ENCODE assay signal across 19 mouse cellular contexts in the genomic region with DNA sequence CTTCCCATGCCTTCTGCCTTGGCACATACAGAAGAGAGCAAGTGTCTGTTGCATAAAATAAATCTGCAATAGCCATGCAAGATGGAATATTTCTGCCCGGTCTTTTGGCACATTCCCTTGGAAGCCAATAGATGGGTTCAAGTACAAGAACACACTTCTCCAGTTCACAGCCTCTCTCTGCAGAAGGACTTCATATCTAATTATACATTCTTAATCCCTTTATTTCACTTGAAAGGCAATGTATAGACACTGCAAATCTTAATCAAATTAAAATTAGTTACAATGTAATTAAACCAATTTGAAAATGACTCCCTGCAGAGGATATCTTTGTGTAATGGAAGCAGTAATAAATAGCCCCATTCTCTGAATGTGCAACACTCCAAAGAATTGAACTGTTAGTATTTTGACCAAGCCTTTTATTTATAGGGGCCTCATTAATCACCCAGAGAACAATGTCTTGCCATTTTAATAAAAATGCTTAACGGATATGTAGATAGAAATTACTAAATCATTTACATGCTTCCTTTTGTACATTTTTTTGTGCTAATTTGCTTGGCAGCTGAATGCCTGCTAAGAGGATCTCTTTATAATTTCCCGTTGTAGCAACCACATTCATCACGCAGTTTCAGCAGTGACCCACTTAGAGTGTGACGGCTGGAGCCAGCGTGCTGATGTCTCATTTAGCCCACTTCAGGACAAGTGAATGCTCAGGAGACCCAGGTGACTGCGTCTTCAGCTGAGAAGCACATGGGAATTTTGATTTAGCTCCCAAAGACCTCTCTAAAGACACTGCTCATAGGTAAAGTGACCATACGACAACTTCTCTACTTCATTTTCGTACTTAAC.
A peak's percentile ranks its signal among the peaks of the same experiment; 100 is the strongest.
DNase-seq lines count a peak whose midpoint lies in the region; ATAC-seq and TF ChIP-seq lines count a peak whose summit lies in the region.
"Had no signal": no experiment of that assay in that cellular context is flagged by ENCODE, and none has a peak within 500 bp of the region (broad histone marks: within the 10 kb centered on the region; RNA-seq: fewer than 3 reads in every experiment).

No protein-coding gene starts in this region.

- no peak for ATAC-seq in hindbrain, postnatal 0 days
- ATAC-seq in forebrain, embryonic 16.5 days = peak; percentile 57
- no peak for ATAC-seq in inflammation-experienced regulatory T-cells, adult 6 months
- ATAC-seq: liver, embryonic 12.5 days; midbrain, embryonic 16.5 days; Patski had no signal

- no peaks in the 10 kb centered on the region for H3K36me3 ChIP-seq in hindbrain, postnatal 0 days (ENCODE audit: insufficient read depth, low read length)
- H3K36me3 ChIP-seq in hindbrain, embryonic 10.5 days = no peaks in the 10 kb centered on the region
- no peaks in the 10 kb centered on the region for H3K36me3 ChIP-seq in forebrain, embryonic 16.5 days (ENCODE audit: control insufficient read depth, insufficient read depth)
- H3K36me3 ChIP-seq: heart, embryonic 10.5 days; hindbrain, embryonic 15.5 days; liver, embryonic 12.5 days had no signal

- TF ChIP-seq POLR2A in brain, embryonic 14.5 days (IDR thresholded peaks at IDR 0.05; ENCODE audit: borderline replicate concordance, extremely low read depth, insufficient read depth, insufficient read length, poor library complexity, severe bottlenecking) = no peak

- no peak overlapping the region for H3K4me3 ChIP-seq in hindbrain, postnatal 0 days (ENCODE audit: low read length)
- H3K4me3 ChIP-seq in hindbrain, embryonic 10.5 days = no peak overlapping the region
- no peak overlapping the region for H3K4me3 ChIP-seq in forebrain, embryonic 16.5 days (replicated peaks; ENCODE audit: low read length)
- H3K4me3 ChIP-seq: heart, embryonic 10.5 days; hindbrain, embryonic 15.5 days; liver, embryonic 12.5 days had no signal

- 42% methylated on average over 9 of the region's 9 CpGs for WGBS in hindbrain, postnatal 0 days
- 86% methylated on average over 9 of the region's 9 CpGs for WGBS in hindbrain, embryonic 10.5 days
- 31% methylated on average over 9 of the region's 9 CpGs for WGBS in forebrain, embryonic 16.5 days

- H3K4me1 ChIP-seq in hindbrain, postnatal 0 days (ENCODE audit: insufficient read depth, low read length) = no peaks in the 10 kb centered on the region
- H3K4me1 ChIP-seq in hindbrain, embryonic 10.5 days (replicated peaks) = no peaks in the 10 kb centered on the region
- H3K4me1 ChIP-seq in forebrain, embryonic 16.5 days (replicated peaks; ENCODE audit: control insufficient read depth, insufficient read depth, low read length) = no peaks in the 10 kb centered on the region
- H3K4me1 ChIP-seq: heart, embryonic 10.5 days; liver, embryonic 12.5 days had no signal

- H3K9ac ChIP-seq in hindbrain, postnatal 0 days (replicated peaks; ENCODE audit: low read length) = no peak overlapping the region
- no peak overlapping the region for H3K9ac ChIP-seq in forebrain, embryonic 16.5 days (replicated peaks; ENCODE audit: low read depth, low read length)
- H3K9ac ChIP-seq: hindbrain, embryonic 15.5 days; liver, embryonic 12.5 days; lung, embryonic 14.5 days had no signal

- H3K9me3 ChIP-seq in hindbrain, postnatal 0 days (ENCODE audit: low read length) = no peaks in the 10 kb centered on the region
- H3K9me3 ChIP-seq in hindbrain, embryonic 10.5 days = no peaks in the 10 kb centered on the region
- H3K9me3 ChIP-seq in forebrain, embryonic 16.5 days (ENCODE audit: control insufficient read depth, low read length) = no peaks in the 10 kb centered on the region
- H3K9me3 ChIP-seq: heart, embryonic 10.5 days; hindbrain, embryonic 15.5 days; liver, embryonic 12.5 days had no signal

- no peak for TF ChIP-seq CTCF in hindbrain, postnatal 0 days (IDR thresholded peaks at IDR 0.05; ENCODE audit: low read depth)
- no peak for TF ChIP-seq CTCF in brain, embryonic 14.5 days (IDR thresholded peaks at IDR 0.05; ENCODE audit: borderline replicate concordance, extremely low read depth, insufficient read depth, insufficient read length)

- H3K27ac ChIP-seq in hindbrain, postnatal 0 days = no peak overlapping the region
- H3K27ac ChIP-seq in hindbrain, embryonic 10.5 days = no peak overlapping the region
- H3K27ac ChIP-seq in forebrain, embryonic 16.5 days (ENCODE audit: low read length) = no peak overlapping the region
- H3K27ac ChIP-seq: heart, embryonic 10.5 days; hindbrain, embryonic 15.5 days; liver, embryonic 12.5 days had no signal

- DNase-seq in hindbrain, postnatal 0 days (ENCODE audit: low spot score) = peak; percentile 51
- no peak for DNase-seq in hindbrain, embryonic 10.5 days (ENCODE audit: low spot score)
- DNase-seq in brain, embryonic 14.5 days (ENCODE audit: low read depth) = peak; percentile 59
- DNase-seq in right cerebral cortex, postnatal 25 days = peak; percentile 10
- no peak for DNase-seq in embryo, embryonic 11 days
- DNase-seq: adrenal gland, postnatal 25 days; cerebellum, adult 8-10 months; gastrocnemius, postnatal 36 days; heart, postnatal 14 days; kidney, adult 18-20 months; lung, embryonic 14.5 days; thymus, adult 18-20 months had no signal

- H3K27me3 ChIP-seq in hindbrain, postnatal 0 days (ENCODE audit: insufficient read depth, low read length) = no peaks in the 10 kb centered on the region
- no peaks in the 10 kb centered on the region for H3K27me3 ChIP-seq in hindbrain, embryonic 10.5 days (ENCODE audit: insufficient read depth, poor library complexity, severe bottlenecking)
- H3K27me3 ChIP-seq in forebrain, embryonic 16.5 days (replicated peaks; ENCODE audit: control insufficient read depth, insufficient read depth, low read length) = no peaks in the 10 kb centered on the region
- H3K27me3 ChIP-seq: hindbrain, embryonic 15.5 days; liver, embryonic 12.5 days had no signal

- no peak overlapping the region for H3K4me2 ChIP-seq in hindbrain, postnatal 0 days (ENCODE audit: low read depth, low read length)
- H3K4me2 ChIP-seq in forebrain, embryonic 16.5 days (ENCODE audit: low read length) = no peak overlapping the region
- H3K4me2 ChIP-seq: hindbrain, embryonic 15.5 days; liver, embryonic 12.5 days; lung, embryonic 14.5 days had no signal

Comparison
In these comparisons a context has a peak if more than half of its experiments do, and no peak if none do; other contexts are left out.
1. DNase-seq: peak in hindbrain, postnatal 0 days (single experiment), brain, embryonic 14.5 days (single experiment) and right cerebral cortex, postnatal 25 days (single experiment); none in hindbrain, embryonic 10.5 days (single experiment) and embryo, embryonic 11 days (single experiment).